Mouse (Mus musculus) frontal cortex, postnatal 14 days (tissue): ENCODE results near the gene Gp1ba.

Source experiments
- DNase-seq, 2 experiments: peaks; one replicate each; pipeline ENCODE4 v3.0.0; 2022; ENCODE audit warnings: low spot score in 2 of 2

Gp1ba gene

GRCm38 (mm10) chr11:70653345-70654197 is 14.6 kb downstream of the Gp1ba start:
- DNase-seq = no peak

GRCm38 (mm10) chr11:70654198-70654922 is 15.4 kb downstream of the Gp1ba start, which contains the start of gene Pfn1:
Gene Pfn1 (minus strand): TSS chr11:70654644.
- DNase-seq = no peak

GRCm38 (mm10) chr11:70654923-70655570 is 16.1 kb downstream of the Gp1ba start:
- peak in 1 of 2 experiments; percentile 62 for DNase-seq

- no peak for DNase-seq
Observed at GRCm38 (mm10) chr11:70655571-70656455, 16.9 kb downstream of the Gp1ba start.

GRCm38 (mm10) chr11:70656456-70656927 is 17.6 kb downstream of the Gp1ba start:
- DNase-seq = no peak

- DNase-seq = no peak
Observed at GRCm38 (mm10) chr11:70656964-70657363, 18.0 kb downstream of the Gp1ba start, which contains the start of gene Eno3. Gene Eno3 (plus strand): TSS chr11:70657202.

- DNase-seq = no peak
Observed at GRCm38 (mm10) chr11:70657573-70657972, 18.7 kb downstream of the Gp1ba start.

GRCm38 (mm10) chr11:70657991-70658390 is 19.1 kb downstream of the Gp1ba start:
- no peak for DNase-seq

- no peak for DNase-seq
Observed at GRCm38 (mm10) chr11:70658521-70658920, 19.6 kb downstream of the Gp1ba start.

GRCm38 (mm10) chr11:70658942-70659341 is 20.0 kb downstream of the Gp1ba start:
- no peak for DNase-seq

GRCm38 (mm10) chr11:70660571-70660970 is 21.6 kb downstream of the Gp1ba start:
- DNase-seq = no peak

GRCm38 (mm10) chr11:70663101-70663500 is 24.2 kb downstream of the Gp1ba start:
- no peak for DNase-seq

GRCm38 (mm10) chr11:70663957-70664356 is 25.0 kb downstream of the Gp1ba start:
- DNase-seq = no peak

- DNase-seq = no peak
Observed at GRCm38 (mm10) chr11:70664741-70665140, 25.8 kb downstream of the Gp1ba start.

GRCm38 (mm10) chr11:70666687-70667086 is 27.8 kb downstream of the Gp1ba start:
- DNase-seq = no peak

GRCm38 (mm10) chr11:70667271-70668150 is 28.6 kb downstream of the Gp1ba start:
- no peak for DNase-seq

GRCm38 (mm10) chr11:70668335-70668770 is 29.4 kb downstream of the Gp1ba start:
- peak in 1 of 2 experiments; percentile 75 for DNase-seq

- peak; percentile 96 to 99 for DNase-seq
Observed at GRCm38 (mm10) chr11:70668771-70669505, 30.0 kb downstream of the Gp1ba start, which contains the start of gene Spag7. Gene Spag7 (minus strand): TSS chr11:70669416.
